Mouse (Mus musculus): ENCODE data around the gene Plxna2.

DNA sequence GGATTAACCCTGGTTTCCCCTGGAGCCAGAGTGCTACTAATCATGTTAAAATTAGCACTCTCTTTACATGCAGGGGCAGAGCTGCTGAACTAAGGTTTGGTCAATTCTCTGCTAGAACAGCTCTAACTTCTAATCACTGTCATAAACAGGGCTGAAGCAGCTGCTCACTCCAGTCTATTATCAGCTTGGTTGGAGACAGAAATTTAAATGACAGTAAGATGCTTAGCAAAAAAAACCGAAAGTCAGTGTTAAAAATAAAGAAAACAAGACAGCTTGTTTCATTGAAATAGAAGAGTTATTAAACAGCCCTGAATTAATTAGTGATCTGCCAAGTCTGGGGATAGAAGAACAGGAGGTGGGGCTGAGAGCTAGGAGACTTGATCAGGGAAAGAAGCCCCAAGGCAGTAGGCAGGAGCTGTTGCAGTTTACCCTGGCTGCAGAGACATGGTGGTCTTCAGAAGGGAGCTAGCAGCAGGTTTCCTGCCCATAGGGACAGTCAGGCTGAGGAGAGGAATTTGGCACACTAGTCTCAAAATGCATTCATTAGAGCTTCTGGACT is 12.6 kb downstream of the Plxna2 start:
- TF ChIP-seq CTCF (IDR thresholded peaks at IDR 0.05; ENCODE audit: extremely low read depth, insufficient read length, insufficient replicate concordance, low read depth, low read length) (no peak), POLR2A (IDR thresholded peaks at IDR 0.05; ENCODE audit: low read depth, low read length) (no peak)

Data from small intestine, adult 2 months (tissue).